Mouse (Mus musculus) E14TG2a.4 (cell line): ENCODE results near the gene Wfdc2.

Experiments used
- H3K27me3 ChIP-seq: 2 replicates; pipeline ENCODE4 v1.6.1; 2014; ENCODE audit warnings: low read length, control low read depth; ENCODE audit not compliant: insufficient read depth
- H3K36me3 ChIP-seq: 2 replicates; pipeline ENCODE4 v1.6.1; 2014; ENCODE audit warnings: low read length, control low read depth; ENCODE audit not compliant: insufficient read depth
- H3K4me1 ChIP-seq: replicated peaks from 2 replicates; pipeline ENCODE4 v1.6.1; 2014; ENCODE audit warnings: low read depth, low read length, control low read depth
- H3K4me3 ChIP-seq: replicated peaks from 2 replicates; pipeline ENCODE4 v1.5.1; 2014; ENCODE audit warnings: mild to moderate bottlenecking, low read length
- H3K9me3 ChIP-seq: 2 replicates; pipeline ENCODE4 v1.6.1; 2014; ENCODE audit warnings: low read length, control low read depth
- CTCF ChIP-seq: conservative IDR thresholded peaks from 2 replicates; pipeline ENCODE4 v1.5.1; 2014; ENCODE audit warnings: low read length
- NANOG ChIP-seq: IDR thresholded peaks from 2 replicates; pipeline ENCODE4 v1.6.1; 2014; ENCODE audit warnings: borderline replicate concordance, low read length, mixed read lengths
- POU5F1 ChIP-seq: IDR thresholded peaks from 2 replicates; pipeline ENCODE4 v1.6.1; 2014; ENCODE audit warnings: low read length, borderline replicate concordance

Wfdc2 gene

DNA sequence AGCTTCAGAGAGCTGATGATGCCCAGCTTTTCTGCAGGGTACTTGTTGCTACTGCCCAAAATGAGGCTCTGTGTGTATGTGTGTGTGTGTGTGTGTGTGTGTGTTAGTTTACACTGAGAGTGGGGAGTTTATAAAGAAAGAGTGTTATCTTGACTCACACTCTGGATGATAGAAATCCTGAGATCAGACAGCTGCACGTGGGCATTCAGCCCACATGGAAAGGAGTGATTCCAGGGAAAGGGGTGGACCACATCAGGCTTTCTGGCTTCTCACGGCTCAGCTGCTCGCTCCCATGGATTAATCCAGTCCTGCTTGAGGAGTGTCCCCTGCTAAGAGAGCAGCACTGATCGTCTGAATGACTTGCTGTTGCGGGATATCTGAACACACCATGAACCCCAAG, 20.1 kb upstream of the Wfdc2 start:
- peaks cover 17% of the 10 kb centered on the region for H3K4me1 ChIP-seq
- no peak overlapping the region for H3K4me3 ChIP-seq
- no peaks in the 10 kb centered on the region for H3K36me3 ChIP-seq
- peaks cover 11% of the 10 kb centered on the region for H3K27me3 ChIP-seq
- TF ChIP-seq POU5F1: no peak
- TF ChIP-seq CTCF: no peak
- TF ChIP-seq NANOG: no peak
- peaks cover 12% of the 10 kb centered on the region for H3K9me3 ChIP-seq

DNA sequence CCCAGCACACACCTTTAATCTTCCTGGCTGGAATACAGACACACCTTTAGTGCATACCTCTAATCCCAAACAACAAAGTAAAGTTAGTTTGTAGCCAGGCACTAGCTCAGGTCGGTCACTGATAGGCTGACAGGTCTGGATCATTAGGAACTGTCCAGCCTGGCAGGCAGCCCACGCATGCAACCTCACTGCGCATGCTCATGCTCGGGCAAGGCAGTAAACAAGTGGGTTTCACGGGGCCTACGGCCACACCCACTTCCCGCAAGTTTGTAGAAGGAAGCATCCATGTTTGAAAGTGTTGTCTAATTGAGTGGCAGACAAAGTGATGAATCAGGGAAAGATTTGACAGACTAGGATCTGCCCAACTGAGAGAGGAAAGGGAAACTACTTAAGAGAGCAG, 19.6 kb upstream of the Wfdc2 start:
- Histone ChIP-seq H3K27me3 (peaks cover 11% of the 10 kb centered on the region), H3K4me3 (no peak overlapping the region), H3K4me1 (peaks cover 14% of the 10 kb centered on the region), H3K36me3 (no peaks in the 10 kb centered on the region), H3K9me3 (peaks cover 12% of the 10 kb centered on the region)
- TF ChIP-seq CTCF (no peak), POU5F1 (no peak), NANOG (no peak)

DNA sequence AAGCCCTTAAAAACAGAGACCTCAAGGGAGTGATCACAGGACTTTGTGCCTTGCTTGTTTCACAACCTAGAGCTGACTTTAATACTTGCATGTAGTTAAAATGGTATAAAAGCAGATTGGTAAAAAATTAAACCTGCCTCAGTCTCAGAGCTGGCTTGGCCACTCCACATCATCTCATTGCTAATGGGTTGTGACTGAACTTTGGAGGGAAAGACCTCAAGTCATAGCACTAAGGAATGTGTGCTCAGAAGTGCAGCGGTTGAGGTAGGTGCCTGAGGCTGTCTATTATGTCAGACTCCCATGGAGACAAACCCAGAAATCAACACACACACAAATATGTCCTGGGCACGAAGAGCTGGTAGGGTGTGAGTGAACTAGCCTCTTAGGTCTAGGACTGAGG, 18.5 kb upstream of the Wfdc2 start:
- Histone ChIP-seq H3K4me1 (peaks cover 14% of the 10 kb centered on the region), H3K36me3 (no peaks in the 10 kb centered on the region), H3K9me3 (peaks cover 12% of the 10 kb centered on the region), H3K4me3 (no peak overlapping the region), H3K27me3 (peaks cover 11% of the 10 kb centered on the region)
- TF ChIP-seq POU5F1 (no peak), CTCF (no peak), NANOG (no peak)

DNA sequence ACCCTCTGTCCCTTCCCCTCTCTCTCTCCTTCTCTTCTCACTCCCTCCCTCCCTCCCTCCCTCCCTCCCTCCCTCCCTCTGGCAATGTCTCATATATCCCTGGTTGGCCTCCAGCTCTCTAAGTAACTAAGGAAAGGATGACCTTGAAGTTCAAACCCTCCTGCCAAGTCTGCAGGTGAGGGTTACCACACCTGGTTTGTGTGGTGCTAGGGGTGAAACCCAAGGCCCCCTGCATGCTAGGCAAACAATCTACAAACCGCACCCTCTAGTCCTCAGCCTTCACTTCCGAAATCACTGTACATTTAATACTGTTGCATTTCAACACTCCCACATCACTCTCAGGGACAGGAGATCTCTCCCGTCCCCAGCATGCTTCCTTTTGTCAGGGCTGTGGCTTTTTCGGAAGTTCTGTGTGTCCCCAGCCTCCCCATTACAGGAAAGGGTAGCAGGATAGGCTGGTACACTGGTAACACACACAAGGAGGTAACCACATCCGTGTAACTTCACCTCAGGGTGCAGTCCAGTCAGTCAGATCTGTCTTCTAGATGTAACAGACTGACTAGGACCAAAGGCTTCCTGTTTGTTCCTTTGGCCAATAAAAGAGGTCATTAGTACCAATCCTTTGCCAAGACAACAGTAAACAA, 17.6 kb upstream of the Wfdc2 start:
- TF ChIP-seq POU5F1: no peak
- TF ChIP-seq NANOG: no peak
- TF ChIP-seq CTCF: no peak
- H3K9me3 ChIP-seq: peaks cover 12% of the 10 kb centered on the region
- no peak overlapping the region for H3K4me3 ChIP-seq
- H3K4me1 ChIP-seq: peaks cover 18% of the 10 kb centered on the region
- no peaks in the 10 kb centered on the region for H3K36me3 ChIP-seq
- peaks cover 8% of the 10 kb centered on the region for H3K27me3 ChIP-seq

DNA sequence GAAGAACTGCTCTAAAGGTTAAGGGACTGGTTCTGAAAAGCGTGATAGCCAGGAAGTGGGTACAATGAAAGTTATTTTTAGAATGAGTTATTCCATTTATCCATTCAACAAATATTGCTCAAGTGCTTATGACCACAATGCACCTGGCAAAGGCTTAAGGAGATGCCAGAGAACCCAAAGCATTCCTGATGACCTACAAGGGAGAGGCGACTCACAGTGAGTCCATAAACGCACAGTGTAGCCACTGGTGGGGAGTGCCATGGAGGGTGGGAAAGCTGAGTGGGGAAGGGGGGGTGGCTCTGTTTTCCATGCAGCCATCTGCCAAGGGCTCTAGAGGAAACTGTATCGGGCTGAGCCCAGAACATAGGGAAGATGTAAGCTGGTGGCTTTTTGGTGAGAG, 12.9 kb upstream of the Wfdc2 start:
- no peaks in the 10 kb centered on the region for H3K36me3 ChIP-seq
- H3K27me3 ChIP-seq: peaks cover 15% of the 10 kb centered on the region
- TF ChIP-seq NANOG (no peak), CTCF (no peak), POU5F1 (no peak)

DNA sequence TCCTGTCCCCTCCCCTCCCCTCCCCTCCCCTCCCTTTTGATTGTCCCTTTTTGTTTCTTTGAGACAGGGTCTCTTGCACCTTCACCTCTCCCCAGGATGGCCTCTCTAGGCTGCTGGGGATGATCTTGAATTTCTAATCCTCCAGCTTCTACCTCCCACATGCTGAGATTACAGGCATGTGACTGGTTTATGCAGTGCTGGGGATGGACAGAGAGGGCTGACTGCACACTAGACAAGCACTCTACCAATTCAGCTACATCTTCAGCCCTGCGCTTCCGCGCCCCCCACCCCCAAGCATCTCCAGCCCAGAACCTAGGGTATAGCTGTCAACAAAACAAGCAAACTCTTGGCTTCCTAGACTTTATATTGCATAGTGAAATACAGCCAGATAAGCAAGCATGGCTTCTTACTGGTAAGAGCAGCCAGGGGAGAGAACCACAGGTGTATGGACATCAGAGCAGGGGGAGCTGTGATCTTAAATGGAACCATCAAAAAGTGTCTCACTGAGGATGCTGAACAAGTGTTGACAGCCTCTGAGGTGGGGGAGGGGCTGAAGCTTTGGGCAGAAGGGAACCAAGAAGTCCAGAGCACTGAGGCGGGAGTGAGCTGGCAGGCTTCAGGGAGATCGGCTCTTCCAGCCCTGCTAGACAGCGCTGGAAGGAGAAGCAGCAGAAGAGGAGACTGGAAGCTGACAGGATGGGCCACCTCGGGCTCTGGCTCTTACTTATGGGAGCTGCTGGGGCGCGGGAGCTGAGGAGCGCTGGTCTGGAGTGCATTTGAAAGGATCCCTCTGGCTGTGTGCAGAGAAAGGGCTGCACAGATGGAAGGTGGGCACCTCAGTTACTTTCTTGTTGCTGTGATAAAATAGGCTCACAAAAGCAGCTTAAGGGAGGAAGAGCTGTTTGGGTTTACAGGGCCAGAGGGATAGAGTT, 12.0 kb upstream of the Wfdc2 start:
- Histone ChIP-seq H3K36me3 (no peaks in the 10 kb centered on the region), H3K4me3 (no peak overlapping the region)
- TF ChIP-seq POU5F1 (no peak), NANOG (no peak), CTCF (no peak)

More for the DNA sequence above, 12.9 kb upstream of the Wfdc2 start:
- H3K4me1 ChIP-seq: peaks cover 25% of the 10 kb centered on the region
- H3K4me3 ChIP-seq: no peak overlapping the region
- H3K9me3 ChIP-seq: no peaks in the 10 kb centered on the region

DNA sequence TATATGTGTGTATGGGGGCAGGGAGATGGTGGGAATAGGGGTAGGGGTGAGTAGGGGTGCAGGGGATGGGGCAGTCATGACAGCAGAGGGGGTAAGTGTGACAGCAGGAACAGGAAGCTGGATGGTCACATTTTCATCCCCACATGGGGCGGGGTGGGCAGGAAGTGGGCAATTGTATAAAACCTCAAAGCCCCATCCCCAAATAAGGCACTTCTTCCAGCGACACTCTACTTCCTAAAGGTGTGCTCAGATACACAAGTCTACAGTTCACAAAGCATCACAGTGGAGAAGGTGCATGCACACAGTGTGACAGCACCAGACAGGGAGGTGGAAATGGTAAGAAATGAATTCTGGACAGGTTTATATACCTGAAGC, 11.3 kb upstream of the Wfdc2 start:
- Histone ChIP-seq H3K4me3 (no peak overlapping the region), H3K4me1 (peaks cover 21% of the 10 kb centered on the region), H3K36me3 (no peaks in the 10 kb centered on the region), H3K27me3 (peaks cover 12% of the 10 kb centered on the region), H3K9me3 (no peaks in the 10 kb centered on the region)
- TF ChIP-seq POU5F1 (no peak), NANOG (no peak), CTCF (no peak)

More for the DNA sequence above, 12.0 kb upstream of the Wfdc2 start:
- Histone ChIP-seq H3K9me3 (no peaks in the 10 kb centered on the region), H3K27me3 (peaks cover 12% of the 10 kb centered on the region), H3K4me1 (peaks cover 21% of the 10 kb centered on the region)

DNA sequence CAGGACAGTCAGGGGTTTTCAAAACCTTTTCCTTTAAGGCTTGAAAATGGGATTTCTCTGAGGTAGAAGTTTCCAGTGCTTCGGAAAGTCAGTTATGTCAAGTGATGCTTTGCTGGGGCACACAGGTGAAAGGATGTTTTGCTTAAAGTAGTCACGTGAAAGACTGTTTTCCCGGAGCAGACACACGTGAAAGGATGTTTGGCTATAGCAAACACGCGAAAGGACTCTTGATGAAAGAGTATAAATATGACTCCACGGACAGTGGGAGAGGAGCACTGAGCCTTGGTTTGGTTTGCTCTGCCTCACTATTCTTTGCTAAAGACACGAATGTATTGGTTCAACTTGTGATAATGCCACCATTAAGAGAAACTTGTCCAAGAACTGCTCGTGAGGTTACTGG, 10.7 kb upstream of the Wfdc2 start:
- H3K4me3 ChIP-seq: no peak overlapping the region
- no peak for TF ChIP-seq POU5F1
- TF ChIP-seq CTCF: no peak
- TF ChIP-seq NANOG: no peak

More for the DNA sequence above, 10.7 kb upstream of the Wfdc2 start:
- peaks cover 12% of the 10 kb centered on the region for H3K27me3 ChIP-seq
- H3K36me3 ChIP-seq: no peaks in the 10 kb centered on the region
- no peaks in the 10 kb centered on the region for H3K9me3 ChIP-seq
- peaks cover 21% of the 10 kb centered on the region for H3K4me1 ChIP-seq
